Mouse (Mus musculus) mature B cell (primary cell): Measurements from ENCODE around the gene Hoxd3.

ENCODE experiments used
- in situ Hi-C: fragments of 300-500 bp; cut with MboI; formaldehyde crosslinking; loops from 2 replicates; pipeline ENCODE4 v1.14.3; 2019

Gene Hoxd3

GRCm38 (mm10) chr2:74678891-74679595, 32.7 kb upstream of the Hoxd3 start, which contains the start of gene Hoxd11:
Hoxd11 (plus strand) TSS chr2:74679557.
- in situ Hi-C loops, result no loop called here

DNA sequence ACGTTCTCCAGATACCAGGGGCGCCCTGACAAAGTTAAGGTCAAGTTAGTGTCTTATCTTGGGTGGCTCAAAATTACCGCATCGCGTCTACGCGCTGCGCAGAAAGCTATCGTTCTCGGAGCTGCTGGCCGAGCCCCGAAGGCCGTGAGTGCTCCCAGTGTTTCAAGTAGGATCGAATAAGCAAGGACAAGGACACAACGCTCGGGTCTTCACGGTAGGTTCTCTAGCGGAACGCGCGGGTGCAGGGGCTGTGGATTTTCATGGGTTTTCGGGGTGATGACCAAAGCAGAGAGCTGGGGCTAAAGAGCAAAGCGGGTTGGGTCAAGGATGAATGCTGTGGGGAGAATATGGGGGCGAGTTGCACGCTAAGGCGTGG, 32.1 kb upstream of the Hoxd3 start:
- in situ Hi-C loops, result no loop called here

GRCm38 (mm10) chr2:74679980-74680379, 31.7 kb upstream of the Hoxd3 start:
- in situ Hi-C loops, result no loop called here

GRCm38 (mm10) chr2:74680561-74681398, 30.9 kb upstream of the Hoxd3 start:
- in situ Hi-C loops, result no loop called here

- in situ Hi-C loops, result no loop called here
These were observed 29.9 kb upstream of the Hoxd3 start for GRCm38 (mm10) chr2:74681594-74682531.

DNA sequence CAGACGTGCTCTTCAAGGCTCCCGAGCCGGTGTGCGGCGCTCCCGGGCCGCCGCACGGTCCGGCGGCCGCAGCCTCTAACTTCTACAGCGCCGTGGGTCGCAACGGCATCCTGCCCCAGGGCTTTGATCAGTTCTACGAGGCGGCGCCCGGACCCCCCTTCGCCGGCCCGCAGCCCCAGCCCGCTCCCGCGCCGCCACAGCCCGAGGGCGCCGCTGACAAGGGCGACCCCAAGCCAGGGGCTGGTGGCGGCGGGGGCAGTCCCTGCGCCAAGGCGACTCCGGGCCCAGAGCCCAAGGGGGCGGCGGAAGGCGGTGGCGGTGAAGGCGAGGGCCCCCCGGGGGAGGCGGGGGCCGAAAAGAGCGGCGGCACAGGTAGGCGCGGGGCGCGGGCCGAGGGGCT, 28.9 kb upstream of the Hoxd3 start:
- in situ Hi-C loops, result no loop called here

DNA sequence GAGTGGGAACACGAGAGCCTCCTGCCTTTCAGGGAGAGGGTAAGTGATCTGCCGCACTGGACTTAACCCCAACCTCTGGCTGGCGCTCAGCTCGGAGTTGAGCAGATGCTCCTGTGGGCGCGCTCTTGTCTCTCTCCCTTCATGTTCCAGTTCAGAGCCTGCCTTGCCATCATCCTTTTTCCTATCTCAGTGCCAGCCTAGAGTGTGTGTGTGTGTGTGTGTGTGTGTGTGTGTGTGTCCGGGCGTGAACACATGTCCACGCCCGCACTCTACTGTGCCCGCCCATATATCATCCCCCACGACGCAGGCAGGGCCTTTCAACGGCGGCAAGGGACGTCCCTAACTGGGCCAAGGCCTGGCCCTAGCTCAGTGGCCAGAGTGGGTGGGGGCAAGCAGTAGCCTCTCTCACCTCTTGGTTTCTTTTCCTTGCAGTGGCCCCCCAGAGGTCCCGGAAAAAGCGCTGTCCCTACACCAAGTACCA, 28.2 kb upstream of the Hoxd3 start:
- in situ Hi-C loops, result no loop called here

GRCm38 (mm10) chr2:74684106-74684505, 27.6 kb upstream of the Hoxd3 start:
- in situ Hi-C loops, result no loop called here

DNA sequence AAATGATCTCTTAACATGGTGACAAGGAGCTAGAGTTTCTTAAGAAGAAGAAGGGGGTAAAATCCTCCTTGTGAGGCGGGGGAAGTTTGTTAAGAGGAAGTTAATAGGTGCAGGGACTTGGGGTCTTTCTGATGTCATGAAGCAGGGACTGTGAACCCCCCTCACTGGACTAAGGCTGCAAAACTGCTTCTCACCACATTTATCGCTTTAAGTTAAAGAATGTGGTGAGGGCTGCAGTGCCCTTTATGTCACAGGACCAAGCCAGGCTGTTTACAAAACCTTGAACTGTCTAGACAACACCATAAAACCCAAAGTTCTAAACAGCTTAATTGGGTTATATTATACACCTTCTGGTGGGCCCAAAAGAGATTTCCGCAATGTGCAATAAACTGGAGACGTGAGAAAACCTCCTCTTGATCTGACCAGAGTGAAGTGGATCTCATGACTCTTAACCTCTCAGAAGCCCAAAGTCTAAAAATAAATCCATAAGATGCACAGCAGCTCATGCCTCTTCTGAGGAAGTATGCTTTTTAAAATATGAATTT, 26.6 kb upstream of the Hoxd3 start:
- in situ Hi-C loops, result no loop called here

DNA sequence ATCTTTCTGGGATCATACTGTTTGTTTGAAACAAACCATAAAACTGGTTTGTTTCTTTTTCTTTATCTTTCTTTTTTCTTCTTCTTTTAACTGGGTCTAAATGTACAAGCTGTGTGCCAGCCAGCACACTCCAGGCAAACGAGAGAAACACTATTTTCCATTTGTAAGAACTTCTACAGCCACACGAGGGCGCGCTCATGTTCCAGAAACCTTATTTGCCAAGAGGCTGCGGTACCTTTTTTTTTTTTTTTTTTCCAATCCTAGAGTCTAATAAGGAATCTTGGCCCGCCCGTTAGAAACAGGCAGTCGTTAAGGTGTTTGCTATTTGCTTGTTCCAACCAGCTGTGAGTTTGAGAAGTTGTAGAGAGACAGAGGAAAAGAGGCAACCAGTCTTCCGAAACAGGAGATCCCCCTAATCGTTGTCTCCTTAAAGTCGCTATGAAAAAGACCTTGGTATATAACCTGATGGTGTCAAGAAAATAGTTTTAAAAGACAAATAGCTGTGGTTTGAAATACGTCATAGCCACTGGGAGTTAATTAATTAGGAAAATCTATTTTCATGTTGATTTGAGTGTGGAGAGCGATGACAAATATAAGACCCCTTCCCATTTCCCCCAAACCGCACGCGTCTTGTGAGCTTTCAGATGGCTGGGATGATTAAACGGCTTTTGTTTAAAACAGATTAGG, 25.3 kb upstream of the Hoxd3 start:
- in situ Hi-C loops, result no loop called here

DNA sequence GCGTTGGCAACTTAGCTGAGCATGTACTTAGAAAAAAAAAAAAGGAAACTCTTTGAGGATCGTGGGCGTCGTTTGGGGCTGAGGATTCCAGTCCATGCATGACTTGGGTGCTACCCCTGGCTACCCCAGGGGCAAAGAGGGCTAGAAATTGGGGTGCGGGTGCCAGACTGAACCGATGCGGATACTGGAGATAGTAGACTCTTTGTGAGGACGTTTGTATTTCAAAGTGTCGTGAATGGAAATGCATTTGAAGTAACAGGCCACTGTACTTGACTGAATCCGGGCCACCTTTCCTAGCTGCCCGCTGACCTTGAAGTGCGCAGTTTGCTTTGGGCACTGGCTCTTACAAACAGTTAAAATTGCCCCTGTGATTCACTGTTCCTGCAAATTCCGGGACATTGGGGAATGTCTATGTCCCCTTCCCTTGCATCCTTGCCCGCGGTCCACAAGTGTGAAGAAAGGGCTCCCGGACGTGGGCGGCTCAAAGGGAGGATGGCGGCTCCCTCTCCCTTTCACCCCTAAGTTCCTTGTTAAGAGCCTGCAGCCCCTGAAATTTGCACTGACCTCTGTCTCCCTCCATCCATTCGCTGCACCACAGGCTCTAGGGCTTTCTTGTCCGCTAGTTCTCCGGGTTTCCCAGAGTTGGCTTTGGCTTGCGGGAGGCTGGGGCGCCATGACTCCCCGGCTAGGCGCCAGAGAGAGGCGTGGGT, 24.6 kb upstream of the Hoxd3 start:
- in situ Hi-C loops, result no loop called here

DNA sequence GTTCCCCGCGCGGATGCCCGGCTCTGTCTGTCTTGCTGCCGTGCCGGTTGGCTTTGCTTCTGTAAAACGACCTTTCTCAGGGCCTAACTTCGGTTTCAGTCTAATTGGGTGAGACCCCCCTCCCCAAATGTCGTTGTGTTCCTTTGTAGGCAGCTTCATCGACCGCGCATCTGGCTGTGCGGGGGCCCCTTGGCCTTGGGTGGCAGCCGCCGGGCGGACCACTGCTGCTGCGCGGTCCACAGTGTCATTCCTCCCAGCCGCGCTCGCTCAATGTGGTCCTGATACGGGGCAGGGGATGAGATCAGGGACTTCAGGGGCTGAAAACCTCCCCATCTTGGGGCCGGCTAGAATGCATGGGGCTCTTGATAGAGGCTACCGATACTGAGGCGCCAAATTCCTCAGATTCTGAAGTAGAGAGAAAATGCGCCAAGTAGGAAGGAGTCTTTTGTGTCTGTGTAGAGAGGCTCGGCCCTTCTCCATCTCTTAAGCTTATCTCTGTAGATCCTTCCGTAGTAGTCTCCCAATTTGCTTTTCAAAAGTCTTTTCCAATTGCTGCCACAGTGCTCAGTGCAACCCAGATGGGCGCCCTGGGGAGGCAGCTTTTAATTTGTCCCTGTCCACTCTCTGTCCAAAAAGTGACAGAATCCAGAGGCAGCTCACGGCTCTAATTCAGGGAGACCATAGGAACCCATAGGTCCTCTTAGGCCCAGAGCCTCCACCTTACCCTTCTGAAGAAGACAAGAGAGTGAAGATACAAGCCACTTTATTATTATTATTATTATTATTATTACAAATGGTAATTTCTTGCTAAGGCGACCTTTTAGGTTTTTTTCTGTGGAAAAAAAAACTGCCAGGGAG, 23.8 kb upstream of the Hoxd3 start:
- in situ Hi-C loops, result no loop called here

DNA sequence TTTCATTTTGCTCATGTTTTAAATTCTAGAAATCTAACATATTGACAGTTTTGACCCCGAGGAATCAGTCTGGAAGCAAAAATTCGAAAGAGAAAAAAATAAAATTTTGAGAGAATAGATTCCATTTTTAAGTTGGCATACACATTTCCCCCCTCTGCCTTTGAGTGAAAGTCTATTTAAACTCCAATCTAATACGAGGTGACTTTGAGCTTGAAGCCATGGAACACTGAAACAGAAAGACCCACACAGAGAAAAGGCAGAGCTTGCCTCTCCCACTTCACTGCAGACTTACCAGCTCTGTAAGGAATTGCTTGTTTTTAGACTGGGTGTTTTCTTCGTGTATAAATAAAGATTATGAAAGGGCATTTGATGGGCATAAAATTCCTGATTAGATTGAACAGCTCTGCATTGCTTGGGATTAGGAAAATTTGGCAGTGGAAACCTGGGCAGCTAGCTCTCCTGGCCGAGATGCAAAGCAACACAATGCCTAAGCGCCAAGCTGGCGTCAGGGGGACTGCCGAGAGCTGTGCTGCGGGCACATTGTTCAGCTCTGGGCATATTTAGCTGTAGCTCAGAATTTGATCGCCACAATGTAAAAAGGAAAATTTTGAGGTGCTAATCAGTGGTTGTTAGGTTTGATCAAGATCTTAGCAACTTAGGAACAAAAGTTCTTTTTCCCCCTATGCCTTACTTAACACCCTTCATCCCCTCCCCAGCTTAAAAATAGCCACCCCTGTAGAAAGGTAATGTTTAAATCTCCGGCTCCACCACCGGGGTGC, 22.7 kb upstream of the Hoxd3 start:
- in situ Hi-C loops, result no loop called here

DNA sequence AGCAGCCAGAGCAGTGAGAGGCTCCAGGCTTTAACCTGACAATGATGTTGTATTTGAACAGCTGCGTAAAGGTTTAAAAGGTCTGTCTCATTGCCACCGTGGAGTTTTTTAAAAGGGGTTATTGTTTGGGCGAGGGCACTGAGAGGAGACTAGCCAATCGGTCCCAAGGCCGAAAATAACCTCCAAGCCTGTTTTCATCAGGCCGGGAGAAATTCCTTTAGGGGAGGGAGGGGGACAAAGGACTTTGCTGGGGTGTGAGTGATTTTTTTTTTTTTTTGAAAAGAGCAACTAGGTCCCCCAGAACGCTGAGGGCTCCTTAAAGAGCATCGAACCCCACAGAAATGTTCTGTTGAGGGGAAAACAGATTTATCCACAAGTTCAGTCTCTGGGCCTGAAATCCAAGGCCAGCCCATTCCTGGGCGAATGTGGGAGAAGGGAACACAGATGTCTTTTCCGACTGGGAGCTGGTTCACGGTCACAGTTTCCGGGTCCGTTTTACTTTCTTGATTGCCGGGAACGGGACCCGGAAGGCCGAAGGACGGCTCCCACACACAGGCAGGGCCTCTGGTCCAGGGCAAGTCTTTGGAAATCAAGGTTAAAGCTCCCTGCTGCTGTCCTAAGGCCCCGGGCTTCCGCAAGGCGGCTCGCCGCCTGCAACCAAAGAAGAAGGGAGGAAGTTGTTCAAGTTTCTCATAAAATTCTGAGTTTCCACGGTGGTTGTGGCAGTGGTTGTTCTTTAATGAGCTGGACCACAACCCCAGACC, 22.0 kb upstream of the Hoxd3 start:
- in situ Hi-C loops, result no loop called here

GRCm38 (mm10) chr2:74690338-74690716, 21.4 kb upstream of the Hoxd3 start:
- in situ Hi-C loops, result no loop called here

DNA sequence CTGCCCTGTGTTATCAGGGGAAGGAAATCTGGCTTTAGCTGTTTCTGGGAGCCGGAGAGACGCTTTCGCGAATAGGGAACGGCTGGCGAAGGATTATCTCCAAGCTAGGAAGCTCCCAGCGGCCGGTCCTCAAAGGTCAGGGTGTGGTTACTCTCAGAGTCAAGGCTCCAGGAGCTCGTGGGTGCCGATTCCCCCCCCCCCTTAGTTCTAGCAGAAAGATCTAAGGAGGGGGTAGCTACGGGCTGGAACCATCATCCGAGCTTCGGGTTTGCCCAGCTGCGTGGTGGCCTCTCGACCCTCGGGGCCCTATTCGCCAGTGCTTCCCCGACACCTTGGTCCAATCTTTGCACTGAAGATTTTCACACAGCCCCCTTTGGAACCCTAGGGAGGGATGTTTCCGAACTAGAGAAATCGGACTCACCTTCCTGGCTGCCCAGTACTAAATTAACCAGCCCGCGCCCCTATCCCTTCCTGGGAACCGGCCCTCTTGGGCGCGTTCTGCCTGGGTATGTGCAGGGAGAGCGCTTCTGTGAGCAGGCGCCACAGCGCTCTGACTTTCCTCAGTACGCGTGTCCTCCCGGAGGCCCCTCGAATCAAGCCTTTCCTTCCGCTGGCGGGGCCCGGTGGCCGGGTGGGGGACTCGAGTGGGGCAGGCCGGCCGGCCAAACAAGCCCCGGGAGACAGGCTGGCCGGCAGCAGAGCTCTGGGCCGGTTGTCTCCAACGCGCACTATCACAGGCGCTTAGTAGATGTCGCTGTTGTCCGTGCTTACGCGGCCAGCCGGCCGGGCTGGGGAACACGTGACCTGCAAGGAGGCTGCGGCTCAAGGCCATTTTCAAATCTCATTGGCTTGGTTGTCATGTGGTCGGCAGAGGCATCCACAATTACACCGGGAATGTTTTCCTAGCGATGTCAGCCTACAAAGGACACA, 20.4 kb upstream of the Hoxd3 start, which contains the start of gene Hoxd10:
Hoxd10 (plus strand) TSS at position 903 of the 930 bp plus-strand sequence.
- in situ Hi-C loops, result no loop called here
